Mouse (Mus musculus): ENCODE results near the gene Cacng7. TPM values are rescaled to one million over a fixed set of nuclear protein-coding genes. Genes with fewer than 3 reads are reported as not detected.
A peak's percentile ranks its signal among the peaks of the same experiment; 100 is the strongest.

Gene Cacng7
- total and polyA plus RNA-seq, 3 experiments, result 0.04 to 0.11 TPM; not detected in 1

DNA sequence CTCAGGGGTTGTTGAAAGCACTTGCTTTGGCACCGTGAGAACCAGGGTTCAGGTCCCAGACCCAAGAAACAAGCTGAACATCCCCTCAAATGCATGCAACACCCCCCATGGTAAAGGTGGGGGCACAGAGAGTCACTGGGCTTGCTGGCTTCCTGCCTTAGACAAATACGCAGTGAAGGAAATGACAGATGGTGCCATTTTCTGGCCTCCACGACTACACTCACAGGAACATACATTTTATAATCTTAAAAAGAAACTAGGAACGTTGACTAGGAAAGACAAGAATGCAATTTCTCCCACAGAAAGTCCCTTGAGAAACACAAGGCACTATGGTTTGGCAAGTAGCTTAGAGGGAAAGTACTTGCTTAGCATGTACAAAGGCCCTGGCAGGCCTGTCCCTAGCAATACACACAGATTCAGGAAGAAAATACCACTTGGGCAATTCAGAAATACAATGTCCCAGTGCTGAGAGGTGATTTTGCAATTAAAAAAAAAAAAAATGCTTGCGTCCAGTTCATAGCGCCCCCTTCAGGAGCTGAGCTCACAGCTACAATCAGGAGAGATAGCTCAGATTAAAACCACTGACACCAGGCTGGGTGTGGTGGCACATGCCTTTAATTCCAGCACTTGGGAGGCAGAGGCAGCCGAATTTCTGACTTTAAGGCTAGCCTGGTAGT lies 32.7 kb upstream of the Cacng7 start:
- Histone ChIP-seq H3K4me1 (ENCODE audit: control insufficient read depth in 1 of 2, insufficient read depth in 2 of 2, low read length in 2 of 2) (peaks cover 0 to 7% of the 10 kb centered on the region in 2 experiments; a peak in 2 of 4 replicates), H3K27ac (ENCODE audit: control insufficient read depth, low read depth, low read length) (no peak overlapping the region), H3K9ac (ENCODE audit: control insufficient read depth, low read depth, low read length, poor library complexity, severe bottlenecking) (no peak overlapping the region), H3K9me3 (replicated peaks; ENCODE audit: insufficient read depth, low read length) (no peaks in the 10 kb centered on the region), H3K27me3 (ENCODE audit: control insufficient read depth in 1 of 2, insufficient read depth in 2 of 2, low read length in 2 of 2) (no peaks in the 10 kb centered on the region; a peak in 1 of 4 replicates), H3K79me2 (ENCODE audit: control insufficient read depth, insufficient read depth, low read length, poor library complexity) (no peaks in the 10 kb centered on the region), H3K36me3 (ENCODE audit: control insufficient read depth in 1 of 2, insufficient read depth in 2 of 2, low read length in 2 of 2) (peaks cover 0 to 9% of the 10 kb centered on the region in 2 experiments; a peak in 2 of 4 replicates), H3K4me3 (ENCODE audit: control insufficient read depth in 1 of 2, insufficient read depth in 1 of 2, low read depth in 2 of 2, low read length in 2 of 2) (no peak overlapping the region)
- peak; percentile 69 for DNase-seq (ENCODE audit: low read depth, low spot score)
- TF ChIP-seq SMC3 (IDR thresholded peaks at IDR 0.05; ENCODE audit: low read depth, low read length) (peak; percentile 46), POLR2AphosphoS5 (IDR thresholded peaks at IDR 0.05; ENCODE audit: borderline replicate concordance, low read depth, low read length) (no peak), ELF1 (IDR thresholded peaks at IDR 0.05; ENCODE audit: low read depth, low read length) (no peak), EP300 (IDR thresholded peaks at IDR 0.05; ENCODE audit: low read depth in 1 of 2, low read length in 2 of 2) (no peak), GATA1 (IDR thresholded peaks at IDR 0.05; ENCODE audit: low read depth, low read length) (0 out of 2 replicates have a peak, but pooled peaks have one; percentile 16), BHLHE40 (IDR thresholded peaks at IDR 0.05; ENCODE audit: borderline replicate concordance, low read depth, low read length) (no peak), GABPA (IDR thresholded peaks at IDR 0.05; ENCODE audit: low read depth, low read length) (no peak), USF1 (IDR thresholded peaks at IDR 0.05; ENCODE audit: low read depth, low read length) (no peak), NELFE (IDR thresholded peaks at IDR 0.05; ENCODE audit: low read depth, low read length) (no peak), HCFC1 (IDR thresholded peaks at IDR 0.05; ENCODE audit: low read depth, low read length) (no peak), CTCF (IDR thresholded peaks at IDR 0.05 in 2 of 3, conservative IDR thresholded peaks at IDR 0.05 in 1 of 3; ENCODE audit: control insufficient read depth in 1 of 3, insufficient read depth in 1 of 3, low read depth in 2 of 3, low read length in 3 of 3, poor library complexity in 1 of 3, severe bottlenecking in 1 of 3) (peak; percentile 42 to 63 (median 53)), NRF1 (IDR thresholded peaks at IDR 0.05; ENCODE audit: insufficient read depth, low read depth, low read length, poor library complexity, severe bottlenecking) (no peak), ZMIZ1 (IDR thresholded peaks at IDR 0.05; ENCODE audit: low read depth, low read length) (no peak), USF2 (IDR thresholded peaks at IDR 0.05; ENCODE audit: borderline replicate concordance in 1 of 2, insufficient read depth in 1 of 2, low read depth in 1 of 2, low read length in 2 of 2) (no peak), ZNF384 (IDR thresholded peaks at IDR 0.05; ENCODE audit: low read depth, low read length) (peak; percentile 96), UBTF (IDR thresholded peaks at IDR 0.05; ENCODE audit: borderline replicate concordance, insufficient read depth, low read depth, low read length) (no peak), RCOR1 (IDR thresholded peaks at IDR 0.05; ENCODE audit: low read depth, low read length) (no peak), ZKSCAN1 (IDR thresholded peaks at IDR 0.05; ENCODE audit: low read depth, low read length) (no peak), ZC3H11A (IDR thresholded peaks at IDR 0.05; ENCODE audit: low read depth, low read length) (no peak; the same call in 1 of the 2 replicates), MAFK (IDR thresholded peaks at IDR 0.05; ENCODE audit: borderline replicate concordance, low read depth, low read length) (no peak), MEF2A (IDR thresholded peaks at IDR 0.05; ENCODE audit: extremely low read depth, insufficient replicate concordance, low read depth, low read length, poor library complexity, severe bottlenecking) (no peak), POLR2AphosphoS2 (IDR thresholded peaks at IDR 0.05; ENCODE audit: low read length) (no peak), CHD1 (IDR thresholded peaks at IDR 0.05; ENCODE audit: low read depth, low read length) (no peak), E2F4 (IDR thresholded peaks at IDR 0.05; ENCODE audit: borderline replicate concordance, low read depth, low read length) (no peak), RAD21 (IDR thresholded peaks at IDR 0.05; ENCODE audit: low read depth, low read length) (peak; percentile 48), POLR2A (IDR thresholded peaks at IDR 0.05; ENCODE audit: control insufficient read depth in 1 of 2, insufficient read depth in 1 of 2, low read depth in 1 of 2, low read length in 2 of 2, poor library complexity in 1 of 2) (no peak), MYB (IDR thresholded peaks at IDR 0.05; ENCODE audit: low read depth, low read length) (no peak), CHD2 (IDR thresholded peaks at IDR 0.05; ENCODE audit: low read length) (no peak), TBP (IDR thresholded peaks at IDR 0.05; ENCODE audit: low read depth, low read length) (no peak), MYC (IDR thresholded peaks at IDR 0.05; ENCODE audit: low read depth, low read length) (no peak), JUND (IDR thresholded peaks at IDR 0.05; ENCODE audit: low read depth, low read length) (no peak), MXI1 (IDR thresholded peaks at IDR 0.05; ENCODE audit: low read depth, low read length) (no peak), TAL1 (IDR thresholded peaks at IDR 0.05; ENCODE audit: low read length) (no peak), SIN3A (IDR thresholded peaks at IDR 0.05; ENCODE audit: low read length) (no peak), TCF12 (IDR thresholded peaks at IDR 0.05; ENCODE audit: low read depth, low read length) (no peak), MAX (IDR thresholded peaks at IDR 0.05; ENCODE audit: low read length) (no peak), MAZ (IDR thresholded peaks at IDR 0.05; ENCODE audit: low read depth, low read length) (no peak)

Data from MEL (cell line).